Mouse (Mus musculus): Measurements from ENCODE around the gene Wbp2nl. TPM values are rescaled to one million over a fixed set of nuclear protein-coding genes. Genes with fewer than 3 reads are reported as not detected.

Wbp2nl gene
- total and polyA plus RNA-seq, 3 experiments: not detected

GRCm38 (mm10) chr15:82286157-82286556 is 12.6 kb upstream of the Wbp2nl start:
- no peak overlapping the region for H3K4me2 ChIP-seq (ENCODE audit: insufficient read depth, low read depth, poor library complexity, severe bottlenecking)
- H3K79me2 ChIP-seq (replicated peaks; ENCODE audit: control insufficient read depth, extremely low read depth, insufficient read depth, poor library complexity, severe bottlenecking): no peaks in the 10 kb centered on the region
- dilution Hi-C loops (cut with MboI; ENCODE audit: extremely low pct_ligation_motif_present, extremely low pct_unique_long_range_greater_than_20kb, low sequenced_read_pairs): no loop called here

DNA sequence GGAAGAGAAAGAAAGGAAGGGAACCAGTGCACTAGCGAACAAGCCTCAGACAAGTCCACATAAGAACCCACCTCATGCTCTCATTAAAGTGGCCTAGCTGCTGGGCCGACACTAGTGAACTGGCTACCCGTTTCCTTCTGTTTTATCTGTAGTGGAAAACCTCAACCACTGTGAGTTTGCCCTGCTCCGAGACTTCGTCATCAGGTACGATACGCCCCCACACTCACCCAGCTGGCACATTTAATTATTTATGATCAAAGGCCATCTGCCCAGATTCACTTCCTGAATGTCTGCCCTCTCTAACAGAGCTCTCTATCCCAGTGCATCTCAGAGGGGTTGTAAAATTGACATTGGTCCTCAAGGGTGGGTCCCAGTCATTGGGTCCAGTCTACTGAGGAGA is 8.5 kb upstream of the Wbp2nl start:
- H3K4me2 ChIP-seq (ENCODE audit: insufficient read depth, low read depth, poor library complexity, severe bottlenecking): no peak overlapping the region
- peaks cover 75% of the 10 kb centered on the region for H3K27me3 ChIP-seq (replicated peaks)
- no peak overlapping the region for H3K27ac ChIP-seq (ENCODE audit: insufficient read depth, low read depth)
- peaks cover 0 to 3% of the 10 kb centered on the region in 2 experiments; a peak in 2 of 4 replicates for H3K4me1 ChIP-seq (ENCODE audit: control insufficient read depth in 1 of 2, insufficient read depth in 2 of 2)
- no peaks in the 10 kb centered on the region for H3K79me2 ChIP-seq (replicated peaks; ENCODE audit: control insufficient read depth, extremely low read depth, insufficient read depth, poor library complexity, severe bottlenecking)
- no peaks in the 10 kb centered on the region for H3K36me3 ChIP-seq (replicated peaks in 1 of 2; ENCODE audit: control insufficient read depth in 1 of 2, insufficient read depth in 1 of 2, low read length in 1 of 2)
- in situ Hi-C loops (cut with MboI; ENCODE audit: low pct_ligation_motif_present, low pct_unique_long_range_greater_than_20kb, low sequenced_read_pairs): loop anchor here (25.0 kb wide), 1 partner anchor 497 kb away; the partner anchor contains the start of gene Cyp2d26
- DNase-seq (ENCODE audit: extremely low read depth): no peak
- no peak overlapping the region for H3K9ac ChIP-seq (ENCODE audit: insufficient read depth, low read depth)
- no peaks in the 10 kb centered on the region for H3K9me3 ChIP-seq (replicated peaks; ENCODE audit: low read length)
- H3K4me3 ChIP-seq (replicated peaks in 1 of 3; ENCODE audit: low read depth in 2 of 3, low read length in 2 of 3, poor library complexity in 1 of 3): no peak overlapping the region
- no peak for TF ChIP-seq POLR2A (IDR thresholded peaks at IDR 0.05; ENCODE audit: low read depth, low read length)
- TF ChIP-seq JUN (IDR thresholded peaks at IDR 0.05; ENCODE audit: insufficient read depth, low read depth, low read length): no peak
- no peak for TF ChIP-seq RAD21 (IDR thresholded peaks at IDR 0.05; ENCODE audit: low read depth, low read length)
- TF ChIP-seq MAX (IDR thresholded peaks at IDR 0.05; ENCODE audit: low read length): no peak
- no peak for TF ChIP-seq ZMIZ1 (IDR thresholded peaks at IDR 0.05; ENCODE audit: low read depth, low read length)
- TF ChIP-seq TBP (conservative IDR thresholded peaks at IDR 0.05; ENCODE audit: low read depth, low read length): no peak
- TF ChIP-seq E2F4 (IDR thresholded peaks at IDR 0.05; ENCODE audit: insufficient replicate concordance, low read depth, low read length): no peak
- no peak for TF ChIP-seq TCF12 (IDR thresholded peaks at IDR 0.05; ENCODE audit: low read depth, low read length)
- no peak for TF ChIP-seq BHLHE40 (IDR thresholded peaks at IDR 0.05; ENCODE audit: low read depth, low read length)
- no peak for TF ChIP-seq ETS1 (conservative IDR thresholded peaks at IDR 0.05; ENCODE audit: low read depth, low read length)
- no peak for TF ChIP-seq MEF2A (IDR thresholded peaks at IDR 0.05; ENCODE audit: borderline replicate concordance, low read depth, low read length)
- no peak for TF ChIP-seq UBTF (IDR thresholded peaks at IDR 0.05; ENCODE audit: low read depth, low read length)
- TF ChIP-seq ZNF384 (IDR thresholded peaks at IDR 0.05; ENCODE audit: low read depth, low read length): no peak
- TF ChIP-seq MAZ (IDR thresholded peaks at IDR 0.05; ENCODE audit: low read depth, low read length): no peak
- TF ChIP-seq NRF1 (IDR thresholded peaks at IDR 0.05; ENCODE audit: low read depth, low read length): no peak
- dilution Hi-C loops (cut with MboI; ENCODE audit: extremely low pct_ligation_motif_present, extremely low pct_unique_long_range_greater_than_20kb, low sequenced_read_pairs): no loop called here

More at GRCm38 (mm10) chr15:82286157-82286556, 12.6 kb upstream of the Wbp2nl start:
- H3K27ac ChIP-seq (ENCODE audit: insufficient read depth, low read depth): no peak overlapping the region
- H3K36me3 ChIP-seq (replicated peaks in 1 of 2; ENCODE audit: control insufficient read depth in 1 of 2, insufficient read depth in 1 of 2, low read length in 1 of 2): no peaks in the 10 kb centered on the region
- H3K27me3 ChIP-seq (replicated peaks): peaks cover 62% of the 10 kb centered on the region
- H3K4me1 ChIP-seq (ENCODE audit: control insufficient read depth in 1 of 2, insufficient read depth in 2 of 2): peaks cover 0 to 3% of the 10 kb centered on the region in 2 experiments; a peak in 2 of 4 replicates
- H3K4me3 ChIP-seq (replicated peaks in 1 of 3; ENCODE audit: low read depth in 2 of 3, low read length in 2 of 3, poor library complexity in 1 of 3): no peak overlapping the region
- no peak for DNase-seq (ENCODE audit: extremely low read depth)
- peaks cover 5% of the 10 kb centered on the region for H3K9me3 ChIP-seq (replicated peaks; ENCODE audit: low read length)
- in situ Hi-C loops (cut with MboI; ENCODE audit: low pct_ligation_motif_present, low pct_unique_long_range_greater_than_20kb, low sequenced_read_pairs): loop anchor here (25.0 kb wide), 1 partner anchor 501 kb away; the partner anchor contains the start of gene Cyp2d26
- TF ChIP-seq SIN3A (IDR thresholded peaks at IDR 0.05; ENCODE audit: low read length) (no peak), ZMIZ1 (IDR thresholded peaks at IDR 0.05; ENCODE audit: low read depth, low read length) (no peak), SMC3 (IDR thresholded peaks at IDR 0.05; ENCODE audit: low read depth, low read length) (no peak), MYC (IDR thresholded peaks at IDR 0.05; ENCODE audit: low read depth, low read length) (no peak), EP300 (IDR thresholded peaks at IDR 0.05; ENCODE audit: low read length) (no peak), RAD21 (IDR thresholded peaks at IDR 0.05; ENCODE audit: low read depth, low read length) (no peak), PAX5 (IDR thresholded peaks at IDR 0.05; ENCODE audit: low read length) (no peak), USF2 (conservative IDR thresholded peaks at IDR 0.05; ENCODE audit: low read depth, low read length) (no peak)
- H3K9ac ChIP-seq (ENCODE audit: insufficient read depth, low read depth): no peak overlapping the region
